Mouse (Mus musculus): ENCODE measurements at regions not wholly inside any gene's neighbourhood (a gene's known extent, or its start where the extent isn't known, plus 50 kb on each side); places are given as distances from the start of the nearest gene placed in this dataset.

DNA sequence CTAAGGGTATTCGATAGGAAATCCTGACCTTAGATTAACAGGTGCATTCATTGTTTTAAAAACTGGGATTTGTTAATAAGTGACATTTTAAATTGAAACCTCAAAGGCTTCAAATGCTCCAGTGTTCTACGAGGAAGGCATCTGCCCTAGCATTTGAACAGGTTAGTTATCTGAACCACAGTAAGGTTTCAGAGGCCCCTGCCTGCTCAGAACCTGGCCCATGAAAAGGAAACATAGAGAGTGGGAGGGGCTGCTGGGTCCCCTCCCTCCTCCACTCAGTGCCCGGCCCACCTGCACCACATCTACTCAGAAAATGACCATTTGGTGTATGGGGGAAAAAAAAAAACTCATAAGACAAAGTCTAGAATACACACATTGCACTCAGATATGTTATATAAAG is 220.4 kb downstream of the Mef2c start:
- TF ChIP-seq POLR2A (IDR thresholded peaks at IDR 0.05; ENCODE audit: control insufficient read depth, extremely low read depth, insufficient read depth, low read length, poor library complexity), result no peak
- TF ChIP-seq CTCF (IDR thresholded peaks at IDR 0.05; ENCODE audit: borderline replicate concordance, control insufficient read depth, extremely low read depth, insufficient read depth, low read length, poor library complexity), result no peak
